Mouse (Mus musculus): ENCODE measurements around the gene Kcnn4. TPM values are rescaled to one million over a fixed set of nuclear protein-coding genes. Genes with fewer than 3 reads are reported as not detected.

Gene Kcnn4
- total and polyA plus RNA-seq, 3 experiments = 188 to 256 TPM; not detected in 1

- DNase-seq (ENCODE audit: low read depth, low spot score) = peak; percentile 22
- H3K27me3 ChIP-seq (ENCODE audit: control insufficient read depth in 1 of 2, insufficient read depth in 2 of 2, low read length in 2 of 2) = no peaks in the 10 kb centered on the region
- H3K9me3 ChIP-seq (replicated peaks; ENCODE audit: insufficient read depth, low read length) = no peaks in the 10 kb centered on the region
- H3K9ac ChIP-seq (ENCODE audit: control insufficient read depth, low read depth, low read length, poor library complexity, severe bottlenecking) = no peak overlapping the region
- peaks cover 8 to 52% of the 10 kb centered on the region in 2 experiments for H3K4me1 ChIP-seq (ENCODE audit: control insufficient read depth in 1 of 2, insufficient read depth in 2 of 2, low read length in 2 of 2)
- H3K36me3 ChIP-seq (ENCODE audit: control insufficient read depth in 1 of 2, insufficient read depth in 2 of 2, low read length in 2 of 2) = peaks cover 22 to 54% of the 10 kb centered on the region in 2 experiments
- H3K27ac ChIP-seq (ENCODE audit: control insufficient read depth, low read depth, low read length) = no peak overlapping the region
- TF ChIP-seq RAD21 (IDR thresholded peaks at IDR 0.05; ENCODE audit: low read depth, low read length) (no peak), ZNF384 (IDR thresholded peaks at IDR 0.05; ENCODE audit: low read depth, low read length) (0 out of 2 replicates have a peak, but pooled peaks have one; percentile 44), USF2 (IDR thresholded peaks at IDR 0.05; ENCODE audit: borderline replicate concordance in 1 of 2, insufficient read depth in 1 of 2, low read depth in 1 of 2, low read length in 2 of 2) (no peak), UBTF (IDR thresholded peaks at IDR 0.05; ENCODE audit: borderline replicate concordance, insufficient read depth, low read depth, low read length) (no peak)
- no peak overlapping the region for H3K4me3 ChIP-seq (ENCODE audit: control insufficient read depth in 1 of 2, insufficient read depth in 1 of 2, low read depth in 2 of 2, low read length in 2 of 2)
- peaks cover 6% of the 10 kb centered on the region for H3K79me2 ChIP-seq (ENCODE audit: control insufficient read depth, insufficient read depth, low read length, poor library complexity)
Observed at GRCm38 (mm10) chr7:24382730-24383372, 12.8 kb downstream of the Kcnn4 start.

- H3K4me3 ChIP-seq (ENCODE audit: control insufficient read depth in 1 of 2, insufficient read depth in 1 of 2, low read depth in 2 of 2, low read length in 2 of 2) = no peak overlapping the region
- peaks cover under 1% of the 10 kb centered on the region for H3K79me2 ChIP-seq (ENCODE audit: control insufficient read depth, insufficient read depth, low read length, poor library complexity)
- peaks cover 14 to 43% of the 10 kb centered on the region in 2 experiments for H3K36me3 ChIP-seq (ENCODE audit: control insufficient read depth in 1 of 2, insufficient read depth in 2 of 2, low read length in 2 of 2)
- H3K9me3 ChIP-seq (replicated peaks; ENCODE audit: insufficient read depth, low read length) = no peaks in the 10 kb centered on the region
- peaks cover 8 to 49% of the 10 kb centered on the region in 2 experiments for H3K4me1 ChIP-seq (ENCODE audit: control insufficient read depth in 1 of 2, insufficient read depth in 2 of 2, low read length in 2 of 2)
- H3K9ac ChIP-seq (ENCODE audit: control insufficient read depth, low read depth, low read length, poor library complexity, severe bottlenecking) = no peak overlapping the region
- H3K27ac ChIP-seq (ENCODE audit: control insufficient read depth, low read depth, low read length) = peak overlapping the region; percentile 29; the same call in 1 of the 2 replicates
- peak; percentile 53 for DNase-seq (ENCODE audit: low read depth, low spot score)
- no peaks in the 10 kb centered on the region for H3K27me3 ChIP-seq (ENCODE audit: control insufficient read depth in 1 of 2, insufficient read depth in 2 of 2, low read length in 2 of 2)
- no peak for TF ChIP-seq MYC (IDR thresholded peaks at IDR 0.05; ENCODE audit: low read depth, low read length)
- no peak for TF ChIP-seq KAT2A (conservative IDR thresholded peaks at IDR 0.05; ENCODE audit: low read depth, low read length)
- TF ChIP-seq CHD1 (IDR thresholded peaks at IDR 0.05; ENCODE audit: low read depth, low read length) = no peak
- no peak for TF ChIP-seq POLR2A (IDR thresholded peaks at IDR 0.05; ENCODE audit: control insufficient read depth in 1 of 2, insufficient read depth in 1 of 2, low read depth in 1 of 2, low read length in 2 of 2, poor library complexity in 1 of 2)
- TF ChIP-seq TCF12 (IDR thresholded peaks at IDR 0.05; ENCODE audit: low read depth, low read length) = peak; percentile 31; the same call in 1 of the 2 replicates
- no peak for TF ChIP-seq MAZ (IDR thresholded peaks at IDR 0.05; ENCODE audit: low read depth, low read length)
- no peak for TF ChIP-seq UBTF (IDR thresholded peaks at IDR 0.05; ENCODE audit: borderline replicate concordance, insufficient read depth, low read depth, low read length)
- no peak for TF ChIP-seq USF1 (IDR thresholded peaks at IDR 0.05; ENCODE audit: low read depth, low read length)
- no peak for TF ChIP-seq SIN3A (IDR thresholded peaks at IDR 0.05; ENCODE audit: low read length)
- peak; percentile 91 for TF ChIP-seq TAL1 (IDR thresholded peaks at IDR 0.05; ENCODE audit: low read length)
Observed at GRCm38 (mm10) chr7:24384070-24384469, 14.0 kb downstream of the Kcnn4 start.
